Mouse (Mus musculus) myocyte (in vitro differentiated cells): ENCODE data around the gene Sec22a. TPM values are rescaled to one million over a fixed set of nuclear protein-coding genes. Genes with fewer than 3 reads are reported as not detected.

Source experiments
- H3K27me3 ChIP-seq: one replicate; pipeline ENCODE4 v1.6.1; 2011; ENCODE audit not compliant: control insufficient read depth, insufficient read depth, insufficient read length
- H3K36me3 ChIP-seq: one replicate; pipeline ENCODE4 v1.6.1; 2011; ENCODE audit not compliant: control insufficient read depth, insufficient read depth
- H3K4me2 ChIP-seq: one replicate; pipeline ENCODE4 v1.6.1; 2011; ENCODE audit warnings: low read depth, control low read depth
- H3K4me3 ChIP-seq: one replicate; pipeline ENCODE4 v1.5.1; 2011; ENCODE audit warnings: mild to moderate bottlenecking, control low read depth, moderate library complexity
- H3K79me2 ChIP-seq: one replicate; pipeline ENCODE4 v1.6.1; 2011; ENCODE audit not compliant: control insufficient read depth, insufficient read depth
- H3ac ChIP-seq: one replicate; pipeline ENCODE4 v1.6.1; 2011; ENCODE audit not compliant: control insufficient read depth, insufficient read length
- CEBPB ChIP-seq: IDR thresholded peaks from 2 replicates; pipeline ENCODE4 v1.6.1; 2011; ENCODE audit warnings: mild to moderate bottlenecking, moderate library complexity; ENCODE audit not compliant: poor library complexity, insufficient read depth, severe bottlenecking
- E2F4 ChIP-seq: IDR thresholded peaks from one replicate; pipeline ENCODE4 v1.6.1; 2011; ENCODE audit warnings: mild to moderate bottlenecking, control low read depth, moderate library complexity; ENCODE audit not compliant: insufficient read depth
- MAX ChIP-seq: IDR thresholded peaks from one replicate; pipeline ENCODE4 v1.6.1; 2011; ENCODE audit warnings: low read depth, mild to moderate bottlenecking, control low read depth
- MYOD1 ChIP-seq, 3 experiments: IDR thresholded peaks; one replicate each; pipeline ENCODE4 v1.6.1; 2011; ENCODE audit warnings: control low read depth in 2 of 3, low read depth in 2 of 3, mild to moderate bottlenecking in 2 of 3, moderate library complexity in 1 of 3; ENCODE audit not compliant: insufficient read length in 2 of 3, control insufficient read depth in 1 of 3
- POLR2A ChIP-seq: IDR thresholded peaks from one replicate; pipeline ENCODE4 v1.6.1; 2011; ENCODE audit warnings: low read depth, mild to moderate bottlenecking, control low read depth, moderate library complexity; ENCODE audit not compliant: insufficient read length
- SRF ChIP-seq: IDR thresholded peaks from one replicate; pipeline ENCODE4 v1.6.1; 2011; ENCODE audit warnings: low read depth; ENCODE audit not compliant: control insufficient read depth, insufficient read length
- TCF12 ChIP-seq: IDR thresholded peaks from one replicate; pipeline ENCODE4 v1.6.1; 2011; ENCODE audit warnings: mild to moderate bottlenecking, control low read depth; ENCODE audit not compliant: poor library complexity, insufficient read depth, severe bottlenecking
- TCF3 ChIP-seq: IDR thresholded peaks from one replicate; pipeline ENCODE4 v1.6.1; 2011; ENCODE audit warnings: low read depth, control low read depth; ENCODE audit not compliant: insufficient read length
- USF1 ChIP-seq: IDR thresholded peaks from one replicate; pipeline ENCODE4 v1.6.1; 2011; ENCODE audit warnings: low read depth, mild to moderate bottlenecking, control low read depth, moderate library complexity
- polyA plus RNA-seq: library from polyadenylated mRNA; unstranded; fragments of >200 nt; fragmentation: generic; extraction: Trizol; gene quantifications from one replicate; pipeline ENCODE4 v1.2.1, GENCODE M21; 2012; ENCODE audit warnings: missing spikeins

Gene Sec22a
- polyA plus RNA-seq, 1 experiment: 7.7 TPM

- Histone ChIP-seq H3ac (no peak overlapping the region), H3K27me3 (peaks cover 79% of the 10 kb centered on the region), H3K36me3 (no peaks in the 10 kb centered on the region), H3K79me2 (no peaks in the 10 kb centered on the region), H3K4me2 (no peak overlapping the region), H3K4me3 (no peak overlapping the region)
- no peak for TF ChIP-seq USF1
- no peak for TF ChIP-seq SRF
- no peak for TF ChIP-seq MAX
- TF ChIP-seq CEBPB: no peak
- no peak for TF ChIP-seq TCF3
- no peak for TF ChIP-seq TCF12
Measured at GRCm38 (mm10) chr16:35272417-35272816, 91.3 kb downstream of the Sec22a start.

- H3K4me3 ChIP-seq: no peak overlapping the region
- H3K27me3 ChIP-seq: peaks cover 77% of the 10 kb centered on the region
- no peaks in the 10 kb centered on the region for H3K79me2 ChIP-seq
- no peak overlapping the region for H3K4me2 ChIP-seq
- no peaks in the 10 kb centered on the region for H3K36me3 ChIP-seq
- no peak overlapping the region for H3ac ChIP-seq
- TF ChIP-seq E2F4: no peak
Measured at GRCm38 (mm10) chr16:35271572-35271971, 92.1 kb downstream of the Sec22a start.

- no peak for TF ChIP-seq SRF
- no peak for TF ChIP-seq POLR2A
- TF ChIP-seq E2F4: no peak
- TF ChIP-seq MYOD1 (IDR thresholded peaks at IDR 0.05; ENCODE audit: control insufficient read depth in 1 of 3, insufficient read length in 2 of 3, low read depth in 2 of 3): no peak
- H3K4me2 ChIP-seq: no peak overlapping the region
- no peak overlapping the region for H3ac ChIP-seq
- H3K4me3 ChIP-seq: no peak overlapping the region
- H3K79me2 ChIP-seq: no peaks in the 10 kb centered on the region
- peaks cover 71% of the 10 kb centered on the region for H3K27me3 ChIP-seq
- H3K36me3 ChIP-seq: no peaks in the 10 kb centered on the region
Measured at GRCm38 (mm10) chr16:35270945-35271344, 92.8 kb downstream of the Sec22a start.

GRCm38 (mm10) chr16:35270353-35270934 lies 93.3 kb downstream of the Sec22a start:
- no peak overlapping the region for H3K4me2 ChIP-seq

More at GRCm38 (mm10) chr16:35270353-35270934, 93.3 kb downstream of the Sec22a start:
- Histone ChIP-seq H3ac (no peak overlapping the region), H3K4me3 (no peak overlapping the region), H3K79me2 (no peaks in the 10 kb centered on the region), H3K36me3 (no peaks in the 10 kb centered on the region), H3K27me3 (peaks cover 66% of the 10 kb centered on the region)
- no peak for TF ChIP-seq MYOD1 (IDR thresholded peaks at IDR 0.05; ENCODE audit: control insufficient read depth in 1 of 3, insufficient read length in 2 of 3, low read depth in 2 of 3)
- TF ChIP-seq E2F4: no peak
- TF ChIP-seq TCF12: no peak
- no peak for TF ChIP-seq CEBPB

Other genes with a start within 250 kb of the Sec22a start
- not detected for gene Adcy5, start 209.0 kb downstream of the Sec22a start, polyA plus RNA-seq
- gene Pdia5, start 127.0 kb upstream of the Sec22a start, polyA plus RNA-seq: 16.2 TPM
- not detected for gene Sema5b, start 177.2 kb upstream of the Sec22a start, polyA plus RNA-seq